Comparison of ENCODE assay signal across 9 mouse cellular contexts in the genomic region with DNA sequence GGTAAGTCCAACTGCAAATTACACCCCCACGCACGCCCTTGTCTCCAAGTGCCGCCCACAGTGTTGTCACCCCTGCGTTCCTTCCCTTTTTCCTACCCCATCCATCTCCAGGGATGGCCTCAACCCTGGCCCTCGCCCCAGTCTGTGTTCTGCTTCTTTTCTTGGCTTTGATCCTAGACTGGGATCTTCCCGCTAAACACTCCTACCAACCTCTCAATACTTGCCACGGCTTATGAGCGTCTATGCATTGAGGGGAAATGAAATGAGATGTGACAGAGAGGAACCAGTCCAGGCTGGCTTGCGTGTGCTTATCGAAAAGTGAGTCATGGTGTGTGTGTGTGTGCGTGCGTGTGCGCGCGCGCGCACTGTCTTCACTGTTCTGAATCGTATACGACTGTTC.
DNase-seq lines count a peak whose midpoint lies in the region; ATAC-seq lines count a peak whose summit lies in the region.
"Had no signal": no experiment of that assay in that cellular context is flagged by ENCODE, and none has a peak within 500 bp of the region (broad histone marks: within the 10 kb centered on the region; RNA-seq: fewer than 3 reads in every experiment).

No protein-coding gene starts in this region.

- no peak overlapping the region for H3K27ac ChIP-seq in forebrain, embryonic 13.5 days
- no peak overlapping the region for H3K27ac ChIP-seq in forebrain, embryonic 12.5 days
- no peak overlapping the region for H3K27ac ChIP-seq in embryonic facial prominence, embryonic 14.5 days (replicated peaks; ENCODE audit: low read depth, low read length)
- H3K27ac ChIP-seq: layer of hippocampus, adult 2 months had no signal

- H3K4me1 ChIP-seq in forebrain, embryonic 13.5 days = peaks cover 4% of the 10 kb centered on the region; the same call in 1 of the 2 replicates
- H3K4me1 ChIP-seq in forebrain, embryonic 12.5 days = no peaks in the 10 kb centered on the region
- H3K4me1 ChIP-seq in embryonic facial prominence, embryonic 14.5 days (ENCODE audit: control insufficient read depth, insufficient read depth, low read length) = no peaks in the 10 kb centered on the region

- DNase-seq in kidney, postnatal 14 days = peak; percentile 25
- DNase-seq in kidney, adult 8-10 months = no peak
- peak; percentile 58 for DNase-seq in embryonic facial prominence, embryonic 14.5 days (ENCODE audit: low spot score)
- DNase-seq in lung, postnatal 36 days = peak; percentile 14
- no peak for DNase-seq in thymus, postnatal 4 days
- DNase-seq in spleen, adult 12 weeks (ENCODE audit: low spot score) = no peak

- H3K27me3 ChIP-seq in forebrain, embryonic 13.5 days = no peaks in the 10 kb centered on the region
- no peaks in the 10 kb centered on the region for H3K27me3 ChIP-seq in forebrain, embryonic 12.5 days
- no peaks in the 10 kb centered on the region for H3K27me3 ChIP-seq in embryonic facial prominence, embryonic 14.5 days (replicated peaks; ENCODE audit: control insufficient read depth, insufficient read depth, low read length)

- 92% methylated on average over 19 of the region's 19 CpGs for WGBS in forebrain, embryonic 13.5 days
- 94% methylated on average over 19 of the region's 19 CpGs for WGBS in forebrain, embryonic 12.5 days
- WGBS in embryonic facial prominence, embryonic 14.5 days = 83% methylated on average over 19 of the region's 19 CpGs

- no peak overlapping the region for H3K4me2 ChIP-seq in forebrain, embryonic 13.5 days
- no peak overlapping the region for H3K4me2 ChIP-seq in forebrain, embryonic 12.5 days
- no peak overlapping the region for H3K4me2 ChIP-seq in embryonic facial prominence, embryonic 14.5 days (ENCODE audit: low read depth, low read length)

- ATAC-seq in forebrain, embryonic 13.5 days = peak; percentile 48; the same call in 1 of the 2 replicates
- no peak for ATAC-seq in forebrain, embryonic 12.5 days (ENCODE audit: low FRiP score)
- peak; percentile 71; the same call in 1 of the 2 replicates for ATAC-seq in embryonic facial prominence, embryonic 14.5 days (ENCODE audit: low read depth)

- H3K36me3 ChIP-seq in forebrain, embryonic 13.5 days (ENCODE audit: poor library complexity, severe bottlenecking) = no peaks in the 10 kb centered on the region
- no peaks in the 10 kb centered on the region for H3K36me3 ChIP-seq in forebrain, embryonic 12.5 days (replicated peaks)
- no peaks in the 10 kb centered on the region for H3K36me3 ChIP-seq in embryonic facial prominence, embryonic 14.5 days (ENCODE audit: control insufficient read depth, insufficient read depth, low read length)

- H3K9ac ChIP-seq in forebrain, embryonic 13.5 days = no peak overlapping the region
- H3K9ac ChIP-seq in forebrain, embryonic 12.5 days = no peak overlapping the region
- no peak overlapping the region for H3K9ac ChIP-seq in embryonic facial prominence, embryonic 14.5 days (ENCODE audit: low read depth, low read length)

- no peaks in the 10 kb centered on the region for H3K9me3 ChIP-seq in forebrain, embryonic 13.5 days (replicated peaks)
- no peaks in the 10 kb centered on the region for H3K9me3 ChIP-seq in forebrain, embryonic 12.5 days
- H3K9me3 ChIP-seq in embryonic facial prominence, embryonic 14.5 days (ENCODE audit: control insufficient read depth, low read length) = no peaks in the 10 kb centered on the region

- H3K4me3 ChIP-seq in forebrain, embryonic 13.5 days = no peak overlapping the region
- no peak overlapping the region for H3K4me3 ChIP-seq in forebrain, embryonic 12.5 days (replicated peaks)
- H3K4me3 ChIP-seq in embryonic facial prominence, embryonic 14.5 days (ENCODE audit: low read depth, low read length) = no peak overlapping the region
- H3K4me3 ChIP-seq: layer of hippocampus, adult 2 months had no signal

Comparison
In these comparisons a context has a peak if more than half of its experiments do, and no peak if none do; other contexts are left out.
1. DNase-seq: peak in kidney, postnatal 14 days (single experiment), embryonic facial prominence, embryonic 14.5 days (single experiment) and lung, postnatal 36 days (single experiment); none in kidney, adult 8-10 months (0 of 2), thymus, postnatal 4 days (single experiment) and spleen, adult 12 weeks (single experiment).